Mouse (Mus musculus): ENCODE data around the gene Lman2l.

DNA sequence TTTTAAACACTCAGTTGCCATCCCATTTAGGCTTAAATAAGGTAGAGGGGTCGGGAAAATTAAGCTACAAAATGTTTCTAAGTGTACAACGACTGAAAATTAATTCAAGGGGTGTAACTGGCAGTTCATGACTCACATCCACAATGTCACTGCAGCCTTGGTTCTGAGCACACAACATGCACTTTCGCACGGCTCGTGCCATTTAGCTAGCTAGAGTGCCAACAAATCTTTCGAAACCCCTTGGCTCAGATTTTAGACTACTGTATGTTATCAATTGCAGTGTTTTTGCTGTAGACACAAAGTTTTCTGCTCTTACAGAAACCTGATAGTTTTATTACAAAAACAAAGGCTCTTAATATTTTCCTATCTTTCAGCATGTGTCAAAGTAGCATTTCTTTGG lies 74.2 kb downstream of the Lman2l start:
- TF ChIP-seq MAFK (IDR thresholded peaks at IDR 0.05; ENCODE audit: insufficient read depth, low read depth, low read length) (no peak), CHD2 (IDR thresholded peaks at IDR 0.05; ENCODE audit: low read depth, low read length) (no peak), ZNF384 (IDR thresholded peaks at IDR 0.05; ENCODE audit: low read depth, low read length) (no peak), HCFC1 (IDR thresholded peaks at IDR 0.05; ENCODE audit: borderline replicate concordance, insufficient read depth, low read length) (no peak)
